Mouse (Mus musculus) CD4-positive, CD25-positive, alpha-beta regulatory T cell, adult 4 months (primary cell): ENCODE measurements around the gene Ccdc141. TPM values are rescaled to one million over a fixed set of nuclear protein-coding genes. Genes with fewer than 3 reads are reported as not detected.

Experiments used
- ATAC-seq: one replicate; pipeline ENCODE4 v1.8.0; 2017
- polyA plus RNA-seq, 2 experiments: library from polyadenylated mRNA; unstranded; fragments of 100-300 nt; shearing (Covaris generic); gene quantifications; one replicate each; pipeline ENCODE4 v1.2.1; 2017

Ccdc141 gene
- 1 to 10 TPM; 1.6 to 4.8 TPM for polyA plus RNA-seq

DNA sequence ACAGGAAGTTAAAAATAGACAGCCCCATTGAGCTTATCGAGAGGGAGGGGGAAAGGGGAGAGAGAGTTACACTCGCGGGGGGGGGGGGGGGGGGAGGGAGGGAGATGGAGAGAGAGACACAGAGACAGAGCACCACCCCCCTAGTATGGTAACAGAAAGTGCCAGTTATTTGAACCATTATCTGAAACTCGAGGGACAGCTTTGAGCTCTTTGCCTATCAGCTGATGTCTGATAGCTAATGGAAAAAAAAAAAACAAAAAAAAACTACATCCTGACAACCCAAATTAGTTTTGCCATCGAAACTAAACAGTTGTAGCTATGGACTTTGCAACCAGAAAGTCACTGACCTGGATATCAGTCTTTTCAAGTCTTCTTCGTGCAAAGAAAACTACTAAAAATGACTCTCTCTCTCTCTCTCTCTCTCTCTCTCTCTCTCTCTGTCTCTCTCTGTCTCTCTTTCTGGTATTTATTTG is at the start of gene Ccdc141:
TSS of gene Ccdc141 (minus strand) at position 4 of the 473 bp plus-strand sequence.
- peak; percentile 68 for ATAC-seq

DNA sequence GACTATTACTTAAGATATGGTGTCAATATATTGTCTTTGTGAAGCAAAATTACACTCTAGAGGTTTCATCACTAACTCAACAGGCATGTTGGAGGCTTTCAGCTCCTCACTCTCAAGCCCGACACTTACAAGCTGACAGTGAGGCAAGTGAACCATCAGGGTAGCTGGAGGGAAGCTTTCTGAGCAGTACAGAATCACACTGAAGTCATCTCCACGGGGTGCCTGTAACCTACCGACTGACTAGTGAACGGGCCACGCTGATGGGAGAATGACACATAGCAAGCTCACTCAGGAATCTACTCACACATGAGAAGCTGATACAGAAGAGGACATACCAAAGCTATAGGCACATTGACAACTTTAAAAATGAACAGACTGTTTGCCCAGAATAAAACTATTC is 42.4 kb upstream of the Ccdc141 start:
- ATAC-seq = no peak

DNA sequence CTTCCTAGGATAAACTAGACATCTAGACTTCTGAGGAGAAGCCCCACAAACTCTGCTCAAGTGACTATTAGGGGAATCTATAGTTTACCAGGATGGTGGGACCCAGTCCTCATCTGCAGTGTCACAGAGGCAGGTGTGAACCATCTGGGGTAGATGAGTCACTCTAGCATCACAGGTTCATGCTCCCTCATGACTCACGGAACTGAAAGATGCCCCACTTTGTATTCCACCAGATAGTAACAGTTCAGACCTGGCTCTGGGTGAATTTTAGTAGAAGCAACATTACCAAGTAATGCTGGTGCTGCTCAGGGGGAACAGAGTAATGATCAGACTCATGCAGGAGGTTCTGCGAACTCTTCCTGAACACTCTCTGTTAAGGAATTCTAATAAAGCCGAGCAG is 36.5 kb upstream of the Ccdc141 start:
- ATAC-seq = no peak

DNA sequence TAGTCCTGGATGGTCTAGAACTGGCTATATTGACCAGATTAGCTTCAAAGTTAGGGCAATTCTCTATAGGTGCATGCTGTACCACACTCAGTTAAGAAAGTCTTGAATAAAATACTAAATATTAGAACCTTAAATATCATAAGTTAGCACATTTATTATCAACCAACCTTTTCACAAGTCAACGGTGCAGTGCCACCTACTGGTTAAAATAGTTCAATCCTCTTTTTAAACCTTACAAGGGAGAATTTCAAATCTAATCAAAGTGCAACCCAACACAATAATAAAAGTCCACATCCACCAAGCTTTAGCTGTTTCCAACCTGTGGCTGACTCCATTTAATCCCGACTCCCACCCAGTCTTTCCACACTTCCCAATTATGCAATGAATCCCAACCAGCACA is 33.5 kb upstream of the Ccdc141 start:
- ATAC-seq = no peak

DNA sequence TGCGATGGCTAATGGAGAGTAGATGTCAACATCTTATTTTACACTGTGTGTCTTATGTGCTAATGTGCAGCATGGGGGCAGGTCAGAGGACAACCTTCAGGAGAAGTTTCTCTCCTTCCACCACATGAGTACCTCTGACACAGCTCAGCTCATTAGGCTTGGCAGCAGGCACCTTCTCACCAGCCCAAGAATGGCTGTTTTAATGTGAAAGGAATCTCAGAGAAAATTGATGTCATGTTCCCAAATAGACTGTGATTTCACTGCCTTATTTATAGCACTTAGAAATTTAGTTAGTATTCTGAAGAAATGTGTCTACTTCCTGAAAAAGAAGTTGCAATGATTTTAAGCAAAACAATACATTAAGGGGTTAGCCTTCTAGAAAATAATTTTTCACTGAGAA is 31.5 kb upstream of the Ccdc141 start:
- ATAC-seq = no peak

DNA sequence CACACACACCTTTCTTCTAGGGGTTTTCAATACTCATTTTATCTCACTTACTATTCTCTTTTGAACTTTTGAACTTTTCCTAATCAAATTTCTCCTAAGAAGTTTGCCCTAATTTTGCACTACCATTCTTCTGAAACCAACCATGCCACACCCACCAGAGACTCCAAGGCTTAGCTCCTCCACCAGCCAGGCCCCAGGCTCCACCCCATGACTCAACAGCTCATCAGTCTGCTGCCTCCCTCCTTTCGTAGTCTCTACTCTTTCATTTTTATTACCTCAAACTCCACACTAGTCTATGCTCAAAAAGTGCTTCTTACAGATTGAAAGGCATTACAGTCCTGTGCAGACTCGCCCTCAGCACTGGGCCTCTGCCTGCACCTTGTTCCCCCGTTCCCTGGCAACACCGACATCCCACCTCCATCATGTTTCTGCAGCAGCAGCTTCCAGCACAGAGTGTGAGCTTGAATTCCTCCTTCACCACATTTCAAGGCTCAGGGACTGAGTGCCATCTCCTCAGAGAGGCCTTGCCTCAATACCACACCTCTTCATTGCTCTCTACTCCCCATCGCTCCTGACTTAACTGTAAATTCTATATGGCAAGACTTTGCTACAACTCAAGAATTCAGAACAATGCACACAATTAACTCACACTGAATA is 30.6 kb upstream of the Ccdc141 start:
- ATAC-seq = no peak

DNA sequence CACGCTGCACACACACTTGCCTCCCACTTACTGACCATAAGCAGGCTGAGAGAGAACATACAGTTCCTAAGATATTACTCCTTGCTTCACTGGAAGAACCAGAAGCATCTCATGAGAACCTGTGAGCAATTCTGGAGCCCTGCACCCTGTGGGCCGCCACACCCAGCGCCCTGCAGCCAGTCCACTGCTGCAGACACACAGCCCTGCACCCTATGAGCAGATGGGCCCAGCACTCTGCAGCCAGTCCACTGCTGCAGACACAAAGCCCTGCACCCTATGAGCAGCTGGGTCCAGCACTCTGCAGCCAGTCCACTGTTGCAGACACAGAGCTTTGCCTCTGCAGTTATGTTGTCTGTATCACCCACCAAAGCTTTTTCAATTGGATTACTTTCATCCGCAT is 29.9 kb upstream of the Ccdc141 start:
- no peak for ATAC-seq

DNA sequence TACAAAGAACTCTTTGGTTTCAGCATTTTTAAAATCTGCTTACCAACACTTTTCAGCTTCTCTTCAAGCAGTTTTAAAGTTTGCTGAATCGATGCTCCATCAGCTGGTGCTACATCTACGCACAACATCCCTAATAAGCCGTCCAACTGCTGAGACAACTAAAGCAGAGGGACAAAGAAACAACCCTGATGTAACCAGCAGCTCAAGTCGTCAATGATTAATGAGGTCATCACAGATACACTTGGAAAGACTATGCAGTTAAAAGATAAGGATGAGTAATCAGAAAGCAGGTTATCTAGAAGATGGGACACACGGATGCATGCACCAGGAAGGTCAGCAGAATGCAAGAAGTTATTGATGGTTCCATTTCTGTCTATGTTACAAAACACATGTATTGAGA is 27.8 kb upstream of the Ccdc141 start:
- ATAC-seq = no peak

DNA sequence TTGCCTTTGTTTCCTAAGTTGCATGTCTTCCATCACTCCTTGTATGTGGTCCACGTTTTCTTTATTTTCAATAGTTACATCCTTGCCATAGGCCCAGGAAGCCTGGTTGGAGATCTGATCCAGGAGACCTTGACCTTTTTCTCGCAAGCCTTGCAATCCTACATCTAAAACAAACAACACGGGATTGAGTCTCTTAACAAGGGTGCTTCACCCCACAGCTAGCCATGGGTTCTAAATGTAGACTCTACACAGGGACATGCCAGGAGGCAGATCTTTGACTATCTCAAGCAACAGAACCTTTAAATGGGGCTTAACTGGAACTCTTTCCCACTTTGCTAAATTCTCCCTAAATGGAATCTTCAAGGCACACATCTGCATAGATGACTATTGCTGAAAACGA is 26.4 kb upstream of the Ccdc141 start:
- no peak for ATAC-seq

DNA sequence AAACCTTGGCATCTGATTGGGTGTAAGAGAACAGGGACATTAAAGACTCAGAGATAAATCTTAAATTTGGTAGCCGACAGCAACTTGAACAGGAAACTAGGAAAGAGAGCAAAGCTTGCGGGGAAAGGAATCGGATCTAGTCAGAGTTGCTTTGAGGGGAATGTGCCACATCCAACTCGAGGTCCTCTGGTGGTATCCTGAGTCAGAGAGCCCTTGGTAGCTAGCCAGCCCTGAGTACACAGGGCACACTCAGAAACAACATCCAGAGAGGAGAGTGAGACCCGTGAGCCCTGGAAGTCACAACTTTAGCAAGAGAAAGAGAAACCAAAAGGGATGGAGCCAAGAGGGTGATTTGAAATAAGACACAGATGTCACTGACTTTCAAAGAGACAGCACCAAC is 24.6 kb upstream of the Ccdc141 start:
- ATAC-seq = no peak

DNA sequence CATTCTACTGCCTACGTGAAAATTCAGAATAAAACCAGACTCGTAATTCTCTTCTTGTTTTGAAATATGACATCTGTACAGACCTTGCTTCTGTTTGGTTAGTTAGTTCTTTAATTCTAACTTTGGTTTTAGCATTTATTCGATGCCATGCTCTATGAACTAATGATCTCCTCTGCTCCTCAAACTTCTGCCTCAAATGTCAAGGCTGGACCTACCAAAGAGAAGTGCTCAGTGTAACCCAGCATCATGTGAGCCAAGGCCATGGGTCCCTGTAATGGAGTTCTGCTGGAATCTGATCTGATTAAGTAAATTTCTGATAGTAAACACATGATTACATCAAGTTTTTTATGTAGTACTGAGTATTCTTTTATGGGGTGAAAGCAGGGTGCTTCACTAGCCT is 21.4 kb upstream of the Ccdc141 start:
- no peak for ATAC-seq

DNA sequence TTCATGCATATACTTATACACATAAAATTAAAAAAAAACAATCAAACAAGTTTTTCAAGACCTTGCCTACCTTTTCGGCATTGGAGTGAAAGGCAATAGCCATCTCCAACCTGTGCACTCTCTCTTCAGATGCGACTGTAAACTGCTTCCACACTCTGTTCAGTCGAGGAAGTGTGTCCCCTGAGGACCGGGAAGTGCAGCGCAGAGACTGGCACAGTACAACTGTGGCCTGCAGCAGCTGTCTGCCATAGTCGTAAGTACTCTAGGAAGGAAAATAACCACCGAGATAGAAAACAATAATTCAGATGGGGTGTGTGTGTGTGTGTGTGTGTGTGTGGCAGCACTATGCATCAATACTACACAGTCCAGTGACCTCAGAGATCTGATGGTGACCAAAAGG is 20.5 kb upstream of the Ccdc141 start:
- ATAC-seq = no peak

DNA sequence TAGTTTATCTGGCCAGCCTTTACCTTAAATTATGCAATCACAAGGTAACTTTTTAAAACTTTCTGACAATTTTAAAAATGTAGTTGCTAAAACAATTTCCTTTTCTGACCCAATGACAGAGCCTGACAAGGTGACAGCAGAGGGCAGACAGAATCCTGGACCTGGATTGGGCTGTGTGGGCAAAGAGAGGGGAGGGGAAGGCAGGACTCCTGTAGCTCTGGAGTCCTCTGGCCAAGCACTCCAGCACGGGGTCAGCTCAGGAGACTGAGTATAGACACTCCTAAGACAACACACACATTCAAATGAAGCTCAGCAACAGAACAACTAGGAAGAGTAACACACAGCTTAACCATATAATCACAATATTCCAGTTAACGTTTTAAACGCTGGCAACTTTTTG is 19.9 kb upstream of the Ccdc141 start:
- ATAC-seq = no peak

DNA sequence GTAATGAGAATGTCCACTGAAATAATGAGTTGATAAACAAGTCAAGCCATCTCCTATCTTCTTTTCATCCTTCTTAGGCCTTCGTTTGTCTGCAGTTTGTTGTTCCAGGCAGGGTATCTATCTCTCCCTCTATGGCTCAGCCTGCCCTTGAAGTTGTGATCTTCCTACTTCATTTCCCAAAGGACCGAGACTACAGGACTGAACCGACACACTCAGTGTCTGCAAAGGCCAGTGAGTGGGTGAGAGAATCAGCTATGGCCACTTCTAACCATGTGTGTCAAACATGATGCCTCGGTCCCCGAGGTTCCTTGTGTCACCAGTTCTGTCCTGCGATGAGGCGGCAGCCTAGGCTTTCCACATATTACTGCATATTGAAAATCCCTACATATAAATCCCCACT is 19.2 kb upstream of the Ccdc141 start:
- ATAC-seq = no peak

DNA sequence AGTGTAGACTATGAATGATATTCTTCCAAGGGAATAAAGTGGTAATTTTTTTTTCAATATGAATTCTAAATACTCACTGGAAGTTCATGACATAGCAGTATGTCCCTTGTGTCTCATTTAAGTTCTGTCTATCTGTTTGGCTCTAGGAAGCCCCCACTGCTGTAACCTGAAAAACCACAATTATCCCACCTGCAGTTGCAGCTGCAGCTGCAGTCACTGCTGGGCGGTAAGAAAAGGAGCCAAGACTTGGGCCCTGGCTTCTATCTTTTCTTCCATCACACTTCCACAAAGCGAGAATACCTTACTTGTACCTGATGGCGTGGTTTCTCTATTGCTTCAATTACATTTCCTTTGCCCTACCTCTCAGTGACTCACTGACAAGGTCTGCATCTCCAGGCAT is 17.1 kb upstream of the Ccdc141 start:
- ATAC-seq = no peak

DNA sequence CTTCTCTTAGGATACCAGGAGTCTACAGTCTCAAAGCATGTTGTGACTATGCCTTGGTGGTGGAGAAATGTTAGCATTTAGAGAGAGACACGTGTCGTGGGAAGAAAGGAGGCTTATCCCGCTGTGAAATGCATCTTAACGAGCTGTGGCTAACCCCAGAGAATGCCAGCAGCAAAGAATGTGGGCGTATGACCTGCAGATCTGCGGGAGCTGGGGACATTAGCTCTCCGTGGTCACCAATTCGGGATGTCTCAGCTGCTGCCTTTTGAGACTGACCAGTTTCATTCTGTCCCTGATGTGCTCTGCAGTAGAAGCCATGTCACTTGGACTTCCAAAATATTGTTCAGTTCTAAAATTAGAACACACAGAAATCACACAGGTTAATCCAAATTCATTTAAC is 16.5 kb upstream of the Ccdc141 start:
- no peak for ATAC-seq

DNA sequence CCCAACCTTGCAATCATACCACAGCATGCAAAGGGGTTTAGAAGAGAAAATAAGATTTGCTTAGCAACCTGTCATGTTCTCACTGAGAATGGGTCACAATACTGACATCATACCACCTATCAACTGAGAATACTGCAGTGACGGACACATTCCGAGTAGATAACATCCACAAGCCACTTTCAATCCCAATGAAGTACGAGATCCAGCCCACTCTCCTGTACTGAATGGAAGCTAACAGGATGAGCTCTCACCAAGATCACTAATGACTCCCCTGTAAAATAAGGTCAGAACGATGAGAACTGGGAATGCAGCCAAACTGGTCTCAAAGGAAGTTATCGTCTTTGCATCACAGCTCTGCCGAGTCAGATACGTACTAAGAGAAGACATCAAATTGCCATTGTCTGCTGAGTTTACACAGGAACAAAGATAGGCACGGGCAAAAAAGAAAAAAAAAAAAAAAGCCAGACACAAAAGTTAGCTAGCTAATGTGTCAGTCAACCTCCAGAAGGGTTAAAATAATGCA is 13.7 kb upstream of the Ccdc141 start:
- no peak for ATAC-seq

DNA sequence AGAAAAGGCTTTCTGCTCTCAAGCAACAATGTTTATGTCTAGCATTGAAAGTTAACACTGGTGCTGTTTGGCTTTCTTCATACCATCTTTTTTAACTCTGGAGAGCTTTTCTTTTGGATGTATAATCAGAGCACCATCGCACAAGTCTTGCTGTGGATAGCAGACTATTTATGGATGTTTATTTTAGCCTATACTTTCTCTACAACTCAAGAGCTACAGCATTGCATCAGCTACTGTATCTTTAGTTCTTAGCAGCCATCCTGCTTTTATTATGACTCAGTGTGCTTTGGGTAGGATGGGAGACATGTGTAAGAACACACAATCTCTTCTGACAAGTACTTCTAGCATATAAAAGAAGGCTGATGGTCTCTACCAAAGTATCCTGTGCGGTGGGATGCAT is 13.2 kb upstream of the Ccdc141 start:
- ATAC-seq = no peak

DNA sequence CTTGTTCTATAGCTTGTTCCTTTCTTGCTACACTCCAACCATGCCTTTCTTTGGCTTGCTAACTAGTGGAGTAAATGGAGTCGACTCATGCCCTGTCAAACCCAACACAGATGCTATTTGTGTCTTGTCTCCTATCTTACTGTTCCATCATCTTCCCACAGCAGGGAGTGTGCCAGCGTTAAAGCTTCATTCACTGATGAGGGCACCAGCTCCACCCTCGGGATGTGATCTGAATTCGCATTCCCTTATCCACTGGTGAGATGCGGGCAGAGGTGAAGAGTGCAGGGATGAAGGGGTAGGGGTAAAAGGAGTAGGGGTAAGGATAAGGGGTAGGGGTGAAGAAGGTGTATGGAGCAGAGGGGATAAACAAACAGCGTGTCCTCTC is 12.6 kb upstream of the Ccdc141 start:
- no peak for ATAC-seq

DNA sequence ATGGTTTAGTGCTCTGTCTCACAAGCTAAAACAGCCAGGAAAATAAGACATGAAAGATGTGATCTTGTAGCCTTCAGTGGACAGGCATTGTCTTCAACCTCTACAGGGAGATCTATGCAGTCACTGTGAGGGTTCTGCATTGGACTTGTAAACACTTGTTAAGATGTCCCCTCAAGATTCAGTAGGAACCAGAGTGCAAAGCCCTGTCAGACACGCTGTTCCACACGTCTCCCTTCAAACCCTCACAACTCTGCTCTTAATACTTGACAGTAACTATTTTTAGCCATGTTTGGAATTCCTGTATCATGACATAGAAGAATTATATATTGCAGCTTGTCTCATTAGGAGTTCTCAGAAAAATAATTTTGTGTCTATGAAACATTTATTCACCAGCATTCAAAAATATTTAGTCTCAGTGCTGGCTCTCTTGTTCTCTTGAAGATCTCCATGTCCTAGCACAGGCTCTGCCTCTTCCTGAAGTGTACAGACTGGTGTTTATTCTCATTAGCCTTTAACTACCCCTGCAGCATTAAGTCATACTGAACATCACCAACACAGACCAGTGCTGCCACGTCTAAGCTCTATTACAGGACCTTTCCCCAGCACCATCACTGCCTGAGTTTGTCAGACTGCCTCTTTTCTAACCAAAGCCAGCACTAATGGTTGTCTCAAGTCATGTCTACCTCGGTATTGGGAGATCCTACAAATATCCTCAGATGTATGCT is 12.0 kb upstream of the Ccdc141 start:
- ATAC-seq = no peak

DNA sequence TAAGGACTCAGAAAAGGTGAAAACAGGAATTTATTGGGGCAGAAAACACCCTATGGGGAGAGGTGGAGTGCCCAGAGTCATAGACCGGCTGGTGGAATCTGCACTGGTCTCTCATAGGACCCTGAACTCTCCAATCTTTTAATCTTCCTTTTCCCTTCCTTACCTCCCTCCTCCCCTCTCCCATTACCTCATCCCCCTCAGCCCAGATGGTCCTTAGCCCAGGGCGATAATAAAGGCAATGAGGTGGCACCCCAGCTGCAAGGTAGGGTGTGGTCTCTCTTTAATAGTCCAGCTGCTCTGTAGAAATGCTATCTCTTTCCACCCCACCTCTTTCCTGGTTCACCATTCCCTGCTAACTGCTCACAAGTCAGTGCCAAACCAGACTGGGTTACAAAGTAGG is 7.0 kb upstream of the Ccdc141 start:
- ATAC-seq = no peak

DNA sequence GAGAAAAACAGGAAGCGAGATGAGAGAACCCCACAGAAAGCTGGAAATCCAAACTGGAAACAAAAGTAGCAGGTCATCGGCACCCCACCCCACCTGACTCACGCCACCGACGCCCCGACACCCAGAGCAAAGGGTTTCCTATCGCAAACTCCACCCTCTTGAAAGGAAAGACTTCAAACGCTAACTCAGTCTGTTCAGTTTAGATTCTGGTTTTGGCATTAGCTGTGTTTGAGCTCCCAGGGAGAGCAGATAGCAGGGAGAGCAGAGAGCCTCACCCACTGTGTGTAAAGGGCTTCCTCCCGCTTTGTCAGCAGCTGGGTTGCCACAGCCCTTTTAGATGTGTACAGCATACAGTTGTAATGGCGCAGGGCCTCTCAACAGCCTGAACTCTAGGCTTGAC is 6.0 kb upstream of the Ccdc141 start:
- no peak for ATAC-seq

DNA sequence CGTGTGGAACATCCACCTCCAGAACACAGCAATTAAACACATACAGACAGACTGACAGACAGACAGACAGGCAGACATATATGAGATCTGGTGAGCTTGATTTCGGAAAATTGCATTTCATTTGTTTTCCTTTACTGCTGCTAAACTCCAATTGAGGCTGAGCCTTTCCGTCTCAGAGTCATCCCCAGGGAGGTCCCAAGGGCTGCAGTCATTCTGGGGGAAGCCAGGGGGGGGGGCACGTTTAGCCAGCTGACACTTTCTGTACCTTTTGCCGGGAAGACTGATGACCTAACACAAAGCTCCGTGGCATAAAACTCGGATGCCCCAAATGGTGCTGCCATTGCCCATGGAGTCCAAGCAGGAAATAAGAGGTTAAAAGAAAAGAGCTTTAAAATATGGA is 5.0 kb upstream of the Ccdc141 start:
- no peak for ATAC-seq

DNA sequence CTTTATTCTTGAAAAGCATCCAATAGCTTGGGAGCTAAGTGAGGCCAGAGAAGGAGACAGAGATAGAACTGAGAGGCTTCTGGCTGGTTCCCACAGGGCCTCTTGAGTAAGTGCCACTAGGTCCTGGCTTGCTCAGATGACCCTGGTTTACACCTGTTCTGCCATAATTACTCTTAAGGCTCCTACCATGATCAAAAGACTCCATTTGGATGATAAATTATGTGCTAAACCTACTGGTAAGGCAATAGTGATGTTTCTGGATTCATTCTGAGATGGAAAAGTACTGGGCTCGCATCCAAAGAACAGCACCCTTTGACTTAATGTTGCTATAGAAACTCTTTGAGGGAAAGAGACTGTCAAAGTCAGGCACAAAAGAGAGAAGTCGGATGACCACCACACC is 3.9 kb upstream of the Ccdc141 start:
- ATAC-seq = no peak
